Mouse (Mus musculus) T-helper 17 cell (primary cell): ENCODE data around the gene Fam213a.

ENCODE experiments used
- in situ Hi-C, 2 experiments: fragments of 300-600 bp; cut with MboI, MseI; formaldehyde crosslinking; loops; 1 replicate in 1 of 2; 2 replicates in 1 of 2; pipeline ENCODE4 v1.15.1; 2025; ENCODE audit warnings: high pct_unique_total_duplicates in 2 of 2

Gene Fam213a

DNA sequence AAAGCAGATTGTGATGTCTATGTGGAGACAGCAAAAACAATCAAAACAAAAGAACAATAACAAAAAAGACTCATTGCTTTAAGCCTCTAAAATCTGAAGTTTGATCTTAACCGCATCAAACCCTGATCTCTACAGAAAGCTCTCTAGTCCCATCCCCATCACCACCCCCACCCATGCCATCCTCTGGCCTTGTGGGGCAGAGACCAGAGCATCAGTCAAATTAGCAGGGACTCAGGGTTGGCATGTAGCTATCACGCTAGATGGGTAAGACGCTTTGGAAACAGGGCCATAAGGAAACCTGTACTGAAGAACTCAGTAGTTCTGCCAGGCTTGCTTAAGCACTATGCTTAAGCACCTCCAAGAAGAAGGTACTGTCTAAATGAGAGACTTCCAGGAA is 49.4 kb downstream of the Fam213a start:
- in situ Hi-C loops, result no loop called here

DNA sequence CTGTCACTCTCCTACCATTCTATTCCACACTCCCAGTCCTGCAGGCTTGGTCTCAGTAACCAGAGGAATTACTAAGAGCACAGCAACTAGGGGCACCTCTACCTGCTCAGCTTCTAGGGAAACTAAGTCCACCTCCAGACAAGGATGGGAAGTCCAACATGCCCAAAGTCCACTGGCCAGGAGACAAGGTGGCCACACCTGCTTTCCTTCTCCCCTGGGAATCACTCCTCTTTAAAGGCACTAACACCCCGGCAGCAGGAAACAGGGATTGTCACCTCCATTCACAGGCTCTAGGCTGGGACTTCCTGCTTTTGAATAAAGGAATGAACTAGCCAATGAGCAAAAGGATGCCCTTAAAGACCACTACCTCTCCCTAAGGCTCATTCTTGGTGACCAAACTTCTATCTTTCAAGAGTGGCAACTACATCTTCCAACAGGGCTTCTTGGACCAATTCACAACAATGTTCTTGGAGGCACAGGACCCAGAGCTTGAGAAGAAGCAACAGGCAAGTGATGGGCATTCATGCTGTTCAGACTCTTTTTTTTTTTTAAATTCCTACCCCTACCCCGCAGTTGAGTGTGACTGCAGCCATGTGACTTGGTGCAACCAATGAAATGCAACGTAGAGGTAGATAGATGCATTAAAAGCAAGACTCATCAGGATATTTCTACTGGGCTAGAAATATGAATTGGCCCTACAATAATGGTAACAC is 49.9 kb downstream of the Fam213a start:
- in situ Hi-C loops, result no loop called here

DNA sequence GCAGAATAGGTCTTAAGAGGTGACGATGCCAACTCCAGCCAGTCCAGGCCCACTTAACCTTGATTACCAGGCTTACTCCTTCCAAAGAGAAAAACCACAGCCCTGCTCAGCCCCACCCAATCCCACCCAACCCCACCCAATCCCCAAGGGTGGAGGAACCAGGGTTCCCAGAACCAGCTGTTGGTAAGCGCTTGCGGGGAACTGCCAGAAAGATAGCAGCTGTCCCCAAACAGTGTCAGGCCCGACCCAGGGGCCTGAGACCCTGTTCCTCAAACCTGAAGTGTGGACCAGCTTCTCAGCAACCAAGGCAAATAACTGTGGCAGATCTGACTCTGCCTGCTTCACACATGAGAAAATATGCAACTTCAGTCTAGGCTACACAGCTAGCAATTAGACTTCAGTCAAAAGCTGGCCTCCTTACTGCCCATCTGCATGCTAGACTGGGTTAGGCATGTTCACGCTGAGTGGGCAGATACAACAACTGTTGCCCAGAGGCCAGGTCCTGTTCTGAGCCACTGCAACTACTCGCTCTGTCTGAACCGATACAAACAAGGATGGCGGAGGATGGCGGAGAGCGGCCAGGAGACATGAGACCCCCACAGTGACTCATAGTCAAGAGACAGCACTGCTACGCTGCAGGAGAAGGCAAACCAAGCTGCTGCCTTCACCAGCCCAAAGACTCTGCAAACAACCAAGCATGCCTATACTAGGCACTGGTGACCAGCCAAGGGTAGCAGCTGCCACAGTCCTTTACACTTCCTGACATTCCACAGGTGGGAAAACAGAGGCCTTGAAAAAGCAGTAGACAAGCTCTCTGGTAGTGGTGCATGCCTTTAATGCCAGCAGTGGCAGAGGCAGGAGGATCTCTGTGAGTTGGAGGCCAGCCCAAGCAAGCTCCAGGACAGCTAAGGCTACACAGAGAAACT is 51.0 kb downstream of the Fam213a start:
- in situ Hi-C loops, result no loop called here

DNA sequence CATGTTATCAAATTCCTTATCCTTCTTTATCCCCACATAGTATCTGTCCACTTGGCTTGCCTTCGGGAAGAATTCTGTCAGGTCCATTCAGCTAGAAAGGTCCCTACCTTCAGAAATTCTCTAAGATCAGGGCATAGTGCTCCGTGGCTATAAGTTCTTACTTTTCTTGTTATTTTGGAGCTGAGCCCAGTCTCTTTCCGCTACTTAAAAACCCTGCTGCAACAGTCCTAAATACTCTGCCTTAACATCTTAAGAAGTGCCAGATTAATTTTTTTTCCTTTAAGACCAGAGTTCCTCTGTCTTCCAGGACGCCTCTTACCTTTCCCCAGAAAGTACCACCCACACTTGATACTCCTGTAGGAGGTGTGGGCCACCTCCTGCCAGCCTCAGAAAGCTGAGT is 53.4 kb downstream of the Fam213a start:
- in situ Hi-C loops, result no loop called here

DNA sequence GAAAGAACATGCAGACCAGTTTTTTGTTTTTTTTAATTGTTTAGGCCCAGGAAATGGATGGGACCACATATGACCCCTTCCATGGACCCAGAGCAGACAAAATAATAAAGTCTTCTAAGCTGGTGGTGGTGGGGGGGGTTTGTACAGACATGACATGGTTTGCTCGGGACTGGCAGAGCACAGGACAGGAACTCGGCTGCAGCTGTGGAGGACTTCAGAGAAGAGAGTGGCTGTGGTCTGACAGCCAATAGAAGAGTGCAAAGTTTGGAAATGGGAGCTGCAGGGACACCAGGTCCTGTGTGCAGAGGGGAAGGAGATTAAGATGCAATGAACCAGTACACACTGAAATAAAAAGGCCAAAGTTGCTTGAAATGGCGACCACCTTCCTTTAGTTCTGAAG is 54.0 kb downstream of the Fam213a start:
- in situ Hi-C loops, result no loop called here

DNA sequence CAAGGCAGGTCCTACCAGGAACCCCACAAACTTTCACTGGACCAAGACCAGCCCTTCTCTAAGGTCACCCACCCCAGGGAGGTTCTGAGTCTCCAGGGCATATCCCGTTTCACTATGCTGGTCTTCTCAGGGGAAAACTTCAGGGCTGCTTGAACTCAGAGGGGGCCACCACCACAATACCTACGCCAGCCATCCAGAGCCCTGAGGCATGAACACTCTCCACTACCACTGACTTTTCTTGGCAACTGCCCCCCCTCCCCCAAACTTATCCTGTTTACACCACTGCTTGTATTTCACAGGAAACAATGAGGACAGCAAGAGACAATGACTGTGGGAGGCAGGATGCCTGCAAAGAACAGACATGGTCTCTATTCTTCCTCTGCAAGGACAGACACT is 54.6 kb downstream of the Fam213a start:
- in situ Hi-C loops, result no loop called here

DNA sequence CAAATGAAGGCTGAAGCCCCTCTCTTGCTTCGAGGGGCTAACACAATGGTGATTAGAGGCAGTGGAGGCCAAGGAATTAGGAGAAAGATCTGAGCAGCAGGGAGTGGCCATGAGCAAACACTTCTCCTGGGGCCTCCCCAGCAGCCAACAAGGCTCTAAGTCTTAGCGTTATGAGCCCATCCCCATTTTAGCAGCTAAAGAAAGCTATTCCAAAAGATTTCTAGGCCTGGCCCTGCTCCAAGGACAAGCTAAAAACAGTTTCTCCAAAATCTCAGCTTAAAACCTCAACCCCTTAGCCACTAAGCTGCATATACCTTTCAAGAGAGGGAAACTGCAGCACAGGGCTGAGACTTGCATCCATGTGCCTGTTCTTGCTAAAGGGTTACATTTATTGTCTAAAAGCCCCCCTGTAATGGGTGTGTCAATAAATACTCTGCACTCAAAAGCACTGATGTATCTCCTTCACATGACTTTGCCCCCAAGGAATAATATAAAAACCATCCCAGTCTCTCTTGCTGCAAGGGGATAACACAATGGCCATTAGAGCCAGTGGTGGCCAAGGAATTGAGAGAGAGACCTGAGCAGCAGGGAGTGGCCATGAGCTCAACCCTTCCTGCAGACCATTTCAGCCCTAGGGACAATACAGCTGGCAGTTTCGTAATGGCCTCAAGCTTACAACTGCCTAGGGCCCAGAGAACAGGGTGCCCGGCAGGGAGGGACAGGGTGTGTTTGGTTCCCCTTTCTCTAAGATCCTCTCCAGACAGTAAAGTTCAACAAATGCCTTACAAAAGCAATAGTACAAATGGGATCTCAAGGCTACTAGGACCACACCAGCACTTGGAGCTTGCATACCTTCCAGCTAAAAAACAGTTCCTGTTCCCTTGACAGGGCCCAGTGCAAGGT is 55.3 kb downstream of the Fam213a start:
- in situ Hi-C loops, result no loop called here

DNA sequence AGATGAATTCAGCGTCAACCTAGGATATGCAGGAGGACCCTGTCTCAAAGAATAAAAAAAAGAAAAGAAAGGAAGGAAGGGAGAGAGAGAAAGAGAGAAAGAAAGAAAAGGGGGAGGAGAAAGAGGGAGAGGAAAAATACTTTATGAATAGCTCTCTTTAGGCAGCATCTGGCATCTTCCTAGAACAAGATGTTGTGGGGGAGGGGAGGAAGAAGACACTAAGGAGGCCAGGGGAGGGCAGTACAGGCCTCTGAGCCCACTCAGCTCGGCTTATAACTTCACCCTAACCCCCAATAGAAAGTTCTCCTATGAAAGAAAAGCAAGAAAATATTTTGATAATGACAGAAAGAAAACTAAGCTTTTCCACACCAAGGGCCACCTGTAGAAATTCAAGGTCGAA is 56.0 kb downstream of the Fam213a start:
- in situ Hi-C loops, result no loop called here

DNA sequence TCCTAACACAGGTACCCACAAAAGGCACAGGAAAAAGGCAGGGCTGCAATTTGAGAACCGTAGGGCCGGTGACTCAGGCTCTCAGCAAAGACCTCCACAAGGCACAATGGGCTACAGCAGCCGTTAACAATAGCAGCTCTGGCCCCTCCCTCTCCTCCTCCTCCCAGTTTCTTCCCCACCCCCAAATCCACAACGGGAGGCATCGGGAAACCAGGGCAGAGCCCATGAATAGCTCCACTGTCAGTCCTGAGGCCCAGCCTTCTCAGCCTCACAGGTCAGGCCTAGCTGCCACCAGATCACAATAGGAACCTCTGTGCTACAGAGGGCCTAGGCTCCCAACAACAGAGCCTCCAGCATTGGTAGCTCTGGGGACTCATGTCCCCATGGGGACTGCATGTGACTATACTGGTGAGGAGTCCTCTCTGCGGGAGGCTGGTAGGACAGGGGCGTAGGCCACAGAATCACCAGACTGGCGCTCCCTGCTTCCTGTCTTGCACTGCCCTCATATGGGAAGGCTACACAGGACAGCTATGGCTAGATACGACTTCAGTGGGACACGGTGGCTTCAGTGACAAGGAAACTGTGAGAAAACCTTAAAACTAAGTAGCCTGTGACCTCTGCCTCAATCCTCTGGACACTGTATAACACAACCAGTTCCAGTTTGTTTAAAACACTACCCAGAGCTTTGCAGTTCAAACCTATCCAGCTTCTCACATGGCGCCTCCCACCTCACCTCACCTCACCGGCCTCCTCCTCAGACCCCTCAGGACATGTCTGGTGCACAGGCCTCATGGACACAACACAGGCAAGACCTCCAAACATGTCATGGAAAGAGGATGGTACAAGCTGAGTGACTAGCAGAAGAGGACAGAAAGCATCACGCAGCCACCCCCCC is 57.1 kb downstream of the Fam213a start:
- in situ Hi-C loops, result no loop called here

DNA sequence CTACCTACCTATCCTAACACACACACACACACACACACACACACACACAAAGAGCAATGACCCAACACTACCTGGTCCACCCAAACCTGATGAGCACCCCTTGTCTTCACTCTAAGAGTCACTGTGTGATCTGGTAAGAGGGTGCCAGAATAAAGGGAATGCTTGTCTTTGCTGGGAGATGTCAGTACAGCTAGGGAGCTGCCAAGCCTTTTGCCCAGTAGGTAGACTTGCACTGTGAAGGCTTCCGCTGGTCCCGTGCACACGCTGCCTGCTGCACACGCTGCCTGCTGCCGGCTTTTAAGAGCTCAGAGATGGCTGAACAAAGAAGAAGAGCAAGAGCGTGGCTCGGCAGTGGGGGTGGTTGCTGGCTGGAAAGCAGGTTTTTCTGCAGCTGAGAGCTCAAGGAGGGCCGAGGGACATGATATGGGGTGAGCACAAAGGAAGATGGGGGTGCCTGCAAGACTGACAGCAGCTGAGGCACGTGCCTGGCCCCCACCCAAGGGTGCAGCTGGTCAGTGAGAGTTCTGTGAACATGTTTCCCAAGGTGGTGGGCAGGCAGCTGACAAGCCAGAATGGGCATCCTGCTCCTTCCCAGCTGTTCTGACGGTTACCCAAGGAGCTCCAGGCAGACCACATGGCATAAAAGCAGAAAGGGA is 57.9 kb downstream of the Fam213a start:
- in situ Hi-C loops, result no loop called here

DNA sequence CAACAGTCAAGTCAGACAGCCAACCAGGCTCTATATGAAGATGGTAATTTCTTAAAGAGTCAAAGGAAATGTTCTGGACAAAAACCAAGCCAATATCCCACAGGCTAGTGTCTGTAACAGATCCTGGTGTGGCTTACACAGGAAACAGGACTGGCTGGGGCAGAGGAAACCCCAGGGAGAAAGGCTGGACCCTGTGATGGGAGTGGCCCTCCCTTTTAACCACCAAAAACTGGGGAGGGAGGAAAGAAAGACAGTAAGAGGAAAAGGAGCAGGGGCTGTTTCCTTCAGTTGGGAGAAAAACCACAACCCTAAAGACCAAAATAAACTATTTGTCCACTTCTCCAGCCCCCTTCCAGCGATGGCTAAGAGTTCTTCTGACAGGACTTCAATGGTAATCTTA is 58.4 kb downstream of the Fam213a start:
- in situ Hi-C loops, result no loop called here

DNA sequence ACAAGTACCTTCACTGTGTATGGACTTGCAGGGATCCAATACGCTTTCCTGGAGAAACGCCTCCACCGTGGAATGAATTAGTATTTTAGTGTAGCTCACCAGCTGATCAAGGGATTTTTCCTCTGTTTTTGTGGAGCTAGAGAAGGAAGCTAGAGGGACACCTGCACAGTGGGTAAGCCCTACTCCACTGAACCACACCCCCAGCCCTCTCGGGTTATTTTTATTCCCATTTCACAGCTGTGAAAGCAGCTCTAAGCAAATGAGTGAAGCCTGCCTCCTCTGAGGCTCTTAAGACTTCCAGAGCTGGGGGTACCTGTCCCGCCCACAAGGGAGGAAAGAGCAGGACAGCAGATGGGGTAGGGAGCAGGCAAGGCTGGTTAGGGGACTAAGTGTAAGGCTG is 60.2 kb downstream of the Fam213a start:
- in situ Hi-C loops, result no loop called here

DNA sequence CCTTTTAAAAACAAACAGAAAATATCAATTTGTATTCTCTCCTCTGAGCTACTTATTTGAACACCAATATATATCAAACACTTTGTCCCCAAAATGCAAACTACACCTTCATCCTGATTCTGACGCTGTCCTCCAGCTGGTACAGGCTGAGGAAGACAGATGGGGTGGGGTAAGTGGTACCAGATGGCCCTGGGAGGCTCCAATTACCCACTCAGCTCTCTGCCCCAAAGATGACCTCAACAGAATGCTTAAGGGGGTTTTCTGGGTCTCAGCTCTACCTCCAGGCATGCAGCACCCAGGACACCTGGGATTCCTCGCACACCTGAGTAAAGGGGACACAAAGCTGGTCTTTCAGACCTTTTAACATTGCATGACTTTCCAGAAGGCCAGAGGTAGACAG is 60.9 kb downstream of the Fam213a start:
- in situ Hi-C loops, result no loop called here

DNA sequence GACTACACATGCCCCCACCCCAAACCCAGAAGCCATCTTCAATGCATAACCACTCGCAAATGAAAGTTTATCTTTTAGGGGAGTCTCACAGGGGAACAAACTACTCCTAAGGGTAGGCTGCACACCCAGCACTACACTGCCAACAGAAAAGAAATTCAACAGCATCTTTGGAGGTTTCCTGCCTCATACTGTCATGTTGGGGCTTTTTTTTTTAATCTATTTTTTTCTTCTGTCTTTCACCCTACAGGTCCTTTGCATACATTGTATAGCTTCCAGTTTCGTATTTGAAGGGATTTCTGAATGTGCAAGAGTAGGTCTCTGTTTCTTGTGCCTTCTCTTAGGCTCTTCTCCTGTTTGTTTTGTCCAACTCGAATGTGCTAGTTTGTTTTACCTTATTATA is 61.3 kb downstream of the Fam213a start:
- in situ Hi-C loops, result no loop called here

DNA sequence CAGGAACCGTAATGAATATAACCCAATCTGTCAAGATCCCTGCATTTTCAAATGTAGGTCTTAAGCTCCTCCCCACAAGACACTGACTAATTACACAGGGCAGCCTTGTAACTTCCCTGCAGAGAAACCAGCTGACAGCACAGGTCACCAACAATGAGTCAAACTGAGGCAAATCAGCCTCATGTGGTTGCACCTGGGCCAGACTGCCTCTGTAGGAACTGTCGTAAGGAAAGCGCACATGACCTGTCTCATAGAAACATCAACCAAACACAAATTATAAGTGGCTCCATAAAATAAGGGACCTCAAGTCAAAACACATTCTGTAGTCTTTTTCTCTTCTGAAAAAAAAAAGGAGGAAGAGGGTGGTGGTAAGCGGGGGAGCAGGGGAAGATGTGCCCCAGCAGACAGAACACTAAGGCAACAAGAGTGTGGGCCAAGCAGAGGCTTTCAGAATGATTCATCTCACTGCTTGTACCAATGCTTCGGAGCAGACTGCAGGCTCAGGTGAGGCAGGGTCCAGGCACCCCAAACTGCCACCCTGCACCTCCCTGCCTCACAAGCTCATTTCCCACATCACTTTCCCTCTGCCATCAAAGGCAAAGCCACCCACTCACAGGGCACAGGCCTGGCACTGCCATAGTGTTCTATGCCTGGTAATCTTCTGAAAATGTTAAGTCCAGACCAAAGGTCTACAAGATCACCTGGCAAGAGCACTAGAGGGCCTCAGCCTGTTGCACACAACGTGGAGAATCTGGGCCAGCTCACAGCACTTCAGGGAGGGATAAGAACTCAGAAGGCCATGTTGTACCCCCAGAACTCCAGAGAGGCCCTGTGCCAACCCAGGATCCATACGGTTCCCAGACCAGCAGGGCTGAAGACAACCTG is 63.6 kb downstream of the Fam213a start:
- in situ Hi-C loops, result no loop called here

DNA sequence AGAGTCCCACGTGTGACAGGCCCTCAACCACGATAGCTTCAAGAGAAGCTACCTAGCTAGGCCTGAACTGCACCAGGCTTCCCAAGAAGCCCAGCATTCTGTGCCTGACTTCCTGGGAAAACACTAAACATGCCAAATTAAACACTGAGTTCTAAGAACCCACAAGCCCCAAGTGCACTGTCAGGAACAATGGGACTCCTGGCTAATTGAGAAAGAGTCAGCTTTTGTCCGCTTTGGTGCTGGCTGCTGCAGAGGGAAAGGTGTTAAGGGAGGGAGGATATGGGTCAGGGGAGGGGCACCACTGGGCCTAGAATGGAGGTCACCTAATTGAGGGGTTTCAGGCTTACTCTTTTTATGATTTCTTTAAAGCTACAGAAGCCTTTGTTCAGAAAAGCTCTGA is 64.5 kb downstream of the Fam213a start:
- in situ Hi-C loops, result no loop called here

DNA sequence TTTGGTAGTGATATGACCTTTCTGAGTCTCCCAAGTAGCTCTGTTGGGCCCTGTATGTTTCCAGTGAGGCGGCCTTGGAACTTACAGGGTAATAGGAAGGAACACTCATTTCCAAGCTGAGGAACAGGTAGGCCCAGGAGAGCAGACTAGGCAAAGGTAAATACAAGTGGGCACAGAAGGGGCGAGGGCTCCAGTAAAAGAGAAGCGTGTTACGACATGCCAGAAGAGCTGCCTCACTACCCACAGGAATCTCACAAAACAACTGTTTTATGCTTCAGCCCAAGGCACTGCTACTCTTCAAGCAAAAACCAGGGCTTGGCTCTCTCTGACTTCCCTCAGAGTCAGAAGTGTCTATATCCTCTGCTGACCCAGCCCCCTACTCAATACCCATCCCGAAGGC is 65.1 kb downstream of the Fam213a start:
- in situ Hi-C loops, result no loop called here

DNA sequence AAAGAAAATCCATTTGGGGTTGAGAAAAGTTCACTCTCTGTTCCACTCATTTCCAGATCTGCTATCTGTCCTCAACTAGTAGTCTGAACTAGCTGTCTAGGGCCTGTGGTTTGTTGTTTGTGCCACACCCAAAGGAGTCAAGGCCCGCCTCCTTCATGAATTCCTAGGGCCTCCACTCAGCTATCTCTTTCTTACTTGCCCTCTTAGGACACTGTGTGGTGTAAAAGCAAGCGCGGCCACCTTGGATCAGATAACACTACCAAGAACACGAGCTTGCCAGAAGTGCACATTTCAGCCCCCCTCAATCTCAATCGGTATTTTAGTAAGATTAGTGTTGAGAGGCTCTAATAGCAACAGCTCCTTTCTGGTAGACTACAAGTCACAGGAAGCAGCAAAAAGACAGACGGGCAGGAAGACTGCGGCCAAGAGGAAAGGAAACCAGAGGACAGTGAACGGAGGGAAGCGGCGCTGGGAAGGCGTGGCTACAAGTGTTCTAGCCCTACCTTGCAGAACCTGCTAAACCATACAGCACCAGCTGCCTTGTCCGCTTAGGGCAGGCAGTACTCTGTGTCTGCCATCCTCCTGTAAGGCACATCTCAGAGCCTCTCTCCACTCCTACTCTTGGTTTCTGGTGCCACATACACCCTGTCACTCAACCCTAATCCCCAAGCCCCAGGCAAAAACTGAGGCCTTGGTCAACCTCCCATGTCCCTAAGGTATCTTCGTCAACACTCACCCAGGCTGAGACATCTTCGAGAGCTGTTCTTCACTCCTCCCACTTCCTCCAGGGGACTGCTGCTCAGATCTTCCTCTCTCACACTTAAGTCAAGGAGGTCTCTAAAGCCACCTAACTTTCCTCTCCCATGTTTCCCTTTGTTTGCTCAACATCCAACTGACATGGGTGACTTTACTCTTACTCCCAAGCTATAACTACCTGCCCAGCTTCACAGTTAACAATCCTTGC is 65.9 kb downstream of the Fam213a start:
- in situ Hi-C loops, result no loop called here
